Mouse (Mus musculus) gastrocnemius, postnatal 25 days (tissue): Measurements from ENCODE around the gene Tmem189. TPM values are rescaled to one million over a fixed set of nuclear protein-coding genes. Genes with fewer than 3 reads are reported as not detected.
A peak's percentile ranks its signal among the peaks of the same experiment; 100 is the strongest.

Experiments used
- DNase-seq: peaks from one replicate; pipeline ENCODE4 v3.0.0; 2022
- total RNA-seq, 2 experiments: library from RNA; stranded (reverse); gene quantifications; 1 replicate in 1 of 2; 2 replicates in 1 of 2; pipeline ENCODE4 v1.2.3; 2021

The Tmem189 gene
- total RNA-seq, 2 experiments from 2014 or later, result 13.4 to 18.9 TPM

DNA sequence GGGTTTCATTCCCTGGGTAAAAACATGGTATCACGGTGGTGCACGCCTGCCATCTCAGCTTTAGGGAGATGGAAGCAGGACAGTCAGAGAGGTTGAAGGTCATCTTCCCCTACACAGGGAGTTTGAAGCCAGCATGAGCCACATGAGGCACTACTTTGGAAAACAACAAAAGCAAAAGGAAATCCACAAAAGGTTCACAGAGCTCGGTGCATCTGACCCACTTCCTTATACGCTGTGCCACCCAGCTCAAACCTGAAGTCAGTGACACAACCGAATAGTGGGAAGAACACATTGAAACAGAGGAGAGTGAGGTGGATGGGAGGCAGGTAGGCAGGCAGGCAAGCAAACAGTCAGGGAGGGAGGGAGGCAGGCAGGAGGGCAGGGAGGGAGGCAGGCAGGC is 11.8 kb upstream of the Tmem189 start:
- no peak for DNase-seq

DNA sequence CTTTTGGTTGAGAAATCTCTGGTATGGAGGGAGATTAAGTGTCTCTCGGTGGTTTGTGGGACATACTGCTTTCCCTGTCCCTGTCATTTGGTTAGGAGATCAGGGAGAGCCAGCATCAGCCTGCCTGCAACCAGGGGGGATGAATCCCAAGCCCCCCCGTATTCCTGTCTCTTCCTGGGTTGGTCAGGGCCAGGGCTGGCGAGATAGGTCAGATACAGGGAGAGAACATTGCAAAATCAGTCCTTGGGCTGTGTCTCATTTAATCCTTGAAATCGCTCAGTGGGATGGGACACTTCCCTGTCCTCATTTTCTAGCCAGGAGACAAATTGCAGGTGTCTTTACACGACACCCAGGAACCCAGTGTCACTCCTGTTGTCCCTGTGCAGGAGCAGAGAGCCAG is 10.4 kb upstream of the Tmem189 start:
- DNase-seq, result no peak

DNA sequence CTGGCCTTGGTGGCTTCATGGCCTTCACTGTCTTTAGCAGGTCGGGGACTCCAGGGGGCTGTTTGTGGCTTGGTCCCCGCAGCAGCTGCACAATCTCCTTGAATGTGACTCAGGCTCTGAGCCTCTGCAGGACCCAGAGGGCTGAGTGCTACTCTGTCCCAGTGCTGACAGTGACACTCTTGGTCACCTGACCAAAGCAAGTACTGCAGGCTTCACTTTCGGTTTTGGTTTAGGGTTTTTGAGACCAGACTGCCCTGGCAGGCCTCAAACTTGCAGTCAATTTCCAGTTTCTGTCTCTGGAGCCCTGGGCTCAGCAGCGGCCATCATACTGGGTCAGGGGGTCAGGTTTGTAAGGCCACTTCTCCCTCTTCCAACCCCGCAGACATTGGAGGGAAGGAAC is 8.3 kb upstream of the Tmem189 start:
- peak; percentile 59 for DNase-seq

DNA sequence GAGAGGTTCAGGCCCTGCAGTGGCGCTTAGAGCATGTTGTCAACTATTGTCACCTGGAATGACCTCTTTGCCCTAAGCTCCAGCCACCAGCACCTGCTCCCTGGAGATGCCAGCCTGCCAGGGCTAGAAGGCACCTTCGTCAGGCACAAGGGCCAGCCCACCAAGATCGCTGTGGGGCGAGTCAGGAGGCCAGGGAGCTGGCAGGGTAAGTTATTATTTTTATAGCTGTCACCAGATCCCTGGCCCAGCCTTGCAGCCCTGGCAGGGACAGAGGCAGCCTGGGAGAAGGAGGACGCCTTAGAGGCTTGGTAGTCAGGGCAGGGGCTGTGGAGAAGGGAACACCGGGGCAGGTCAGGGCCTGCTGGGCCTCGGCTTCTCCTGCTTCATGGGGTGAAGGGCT is 6.5 kb upstream of the Tmem189 start:
- DNase-seq, result peak; percentile 88

DNA sequence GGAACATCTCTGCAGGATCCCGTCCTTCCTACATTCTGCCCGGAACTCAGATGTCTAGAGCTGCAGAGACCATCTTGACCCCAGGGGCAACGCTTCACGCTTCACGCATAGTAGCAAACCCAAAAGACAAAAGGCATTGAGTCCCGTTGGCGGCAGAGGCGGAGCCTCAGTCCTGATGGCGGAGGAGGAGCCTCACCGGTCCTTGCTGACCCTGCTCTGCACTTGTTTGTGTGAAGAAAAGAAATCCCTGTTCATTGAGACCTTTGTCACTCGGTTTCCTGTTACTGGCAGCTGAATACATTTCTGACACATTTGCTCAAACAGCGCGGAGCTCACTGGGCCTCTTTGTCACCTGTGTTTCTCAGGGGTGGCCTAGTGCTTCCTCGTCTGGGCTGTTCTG is 5.9 kb upstream of the Tmem189 start:
- no peak for DNase-seq

DNA sequence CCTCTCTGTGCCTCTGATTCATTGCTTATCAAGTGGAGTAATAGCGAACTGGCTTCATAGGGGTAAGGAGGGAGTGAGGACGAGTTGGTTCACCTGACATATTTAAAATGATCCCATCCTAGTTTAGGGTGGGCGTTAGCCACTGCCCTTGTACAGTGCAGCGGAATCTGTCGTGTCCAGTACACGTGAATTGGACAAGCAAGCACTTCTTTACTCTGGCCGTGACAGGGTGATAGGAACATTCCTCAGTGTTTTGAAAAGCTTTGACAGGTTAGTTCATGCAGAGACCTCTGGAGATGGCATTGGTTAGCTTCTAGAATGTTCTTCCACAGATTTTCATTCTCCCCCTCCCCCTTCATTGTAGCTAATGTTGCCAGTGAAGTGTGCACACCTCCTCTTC is 5.3 kb upstream of the Tmem189 start:
- DNase-seq, result no peak

DNA sequence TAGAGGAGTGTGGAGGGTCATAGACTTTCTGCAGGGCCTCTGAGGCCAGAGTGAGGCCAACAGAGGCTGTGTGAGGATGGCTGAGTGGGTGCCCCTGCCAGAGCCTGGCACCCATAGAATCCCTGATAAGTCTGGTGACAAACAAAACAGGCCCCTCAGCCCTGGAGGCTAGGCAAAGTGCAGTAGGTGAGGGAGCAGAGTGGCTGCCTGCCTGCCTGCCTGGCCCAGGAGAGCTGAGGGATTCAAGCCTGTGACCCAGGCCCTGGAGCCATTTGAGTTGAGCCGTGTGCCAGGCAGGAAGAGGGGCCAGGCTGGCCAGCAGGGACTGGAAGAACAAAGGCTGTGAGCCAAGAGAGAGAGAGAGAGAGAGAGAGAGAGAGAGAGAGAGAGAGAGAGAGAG is 4.6 kb upstream of the Tmem189 start:
- no peak for DNase-seq

DNA sequence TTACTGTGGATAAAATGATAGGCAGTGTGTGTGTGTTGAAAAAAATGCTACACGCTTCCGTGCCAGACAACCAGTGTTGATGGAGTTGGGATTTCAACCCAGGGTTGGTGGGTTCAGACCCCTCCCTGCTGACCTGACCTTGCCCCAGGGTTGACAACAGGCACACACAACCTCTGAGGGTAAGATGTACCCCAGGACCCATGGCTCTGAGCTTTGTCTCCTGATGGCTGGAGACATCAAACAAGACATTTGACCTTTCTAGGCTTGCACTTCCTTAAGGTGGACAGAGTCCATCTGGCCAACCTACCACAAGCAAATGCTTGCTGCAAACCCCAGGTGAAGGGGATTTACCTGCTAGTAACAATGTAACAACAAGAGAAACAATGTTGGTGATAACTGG is 3.9 kb upstream of the Tmem189 start:
- no peak for DNase-seq

DNA sequence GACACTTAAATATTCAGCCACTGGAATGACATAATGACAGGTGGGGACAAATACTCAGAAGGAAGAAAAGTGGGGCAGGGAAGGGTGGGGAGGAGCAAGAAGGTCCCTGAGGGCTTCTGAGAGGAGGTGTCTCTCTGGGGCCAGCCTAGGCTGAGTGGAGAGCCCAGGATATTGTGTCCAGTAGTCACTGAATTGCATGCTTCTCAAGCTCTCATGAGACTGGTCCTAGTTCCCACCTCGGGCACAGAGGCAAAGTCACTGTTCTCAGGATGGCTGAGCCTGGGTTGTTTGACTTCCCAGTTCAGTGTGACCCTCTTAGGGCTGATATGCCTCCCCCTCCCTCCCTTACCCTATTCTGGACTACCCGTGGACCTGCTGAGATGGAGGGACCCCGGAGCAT is 3.2 kb upstream of the Tmem189 start:
- DNase-seq, result no peak

DNA sequence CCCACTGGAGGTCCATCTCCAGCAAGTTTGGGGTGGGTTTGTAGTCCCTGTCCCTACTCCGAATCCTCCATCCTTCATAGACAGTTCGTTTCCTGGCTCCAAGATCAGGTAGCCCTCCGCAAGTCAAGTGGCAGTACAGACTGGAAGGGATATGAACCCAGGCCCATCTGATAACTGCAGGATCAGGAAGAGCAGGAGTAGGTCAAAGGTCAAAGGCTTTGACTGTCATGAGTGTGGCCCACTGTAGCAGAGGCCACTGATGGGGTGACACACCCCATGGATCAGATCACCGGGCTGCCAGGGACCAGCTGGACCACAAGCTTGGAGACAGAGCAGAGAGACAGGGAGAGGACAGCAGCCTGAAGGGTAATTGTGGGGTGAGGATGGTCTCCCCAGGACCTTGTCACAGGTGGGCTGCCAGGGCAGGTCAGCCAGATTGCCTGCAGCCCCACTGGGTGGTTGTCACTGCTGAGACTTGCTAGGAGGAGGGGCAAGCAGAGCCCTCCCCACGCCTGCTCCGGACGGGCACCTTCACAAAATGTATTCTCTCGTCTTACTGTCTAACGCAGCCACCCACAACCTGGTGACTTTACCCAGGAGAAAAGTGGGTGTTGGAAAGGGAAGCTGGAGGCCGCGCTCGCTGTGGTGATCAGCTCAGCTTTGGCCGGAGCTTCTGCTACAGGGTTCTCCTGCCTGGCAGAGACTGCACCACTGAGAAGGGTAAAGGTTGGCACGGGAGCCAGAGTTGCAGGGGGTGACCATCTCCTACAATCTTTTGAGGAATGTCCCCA is 2.4 kb upstream of the Tmem189 start:
- DNase-seq, result no peak

DNA sequence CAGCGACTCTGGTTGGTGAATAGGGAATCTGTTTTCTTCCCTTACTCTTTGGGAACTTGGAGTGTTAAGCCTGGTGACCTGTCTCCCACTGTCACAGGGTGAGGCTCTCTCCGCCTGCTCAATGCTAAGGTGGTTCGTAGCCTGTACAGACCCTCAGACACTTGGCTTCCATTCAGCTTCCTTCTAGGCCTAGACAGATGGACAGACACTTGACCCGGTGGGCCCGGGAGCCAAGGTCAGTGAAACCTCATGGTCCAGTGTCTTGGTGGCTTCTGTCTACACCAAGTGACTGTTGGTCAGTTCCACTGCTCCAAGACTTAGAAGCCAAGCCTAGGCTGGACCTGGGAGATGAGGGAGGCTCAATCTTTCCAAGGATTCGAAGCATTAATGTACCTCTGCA is 1.8 kb upstream of the Tmem189 start:
- DNase-seq, result no peak

DNA sequence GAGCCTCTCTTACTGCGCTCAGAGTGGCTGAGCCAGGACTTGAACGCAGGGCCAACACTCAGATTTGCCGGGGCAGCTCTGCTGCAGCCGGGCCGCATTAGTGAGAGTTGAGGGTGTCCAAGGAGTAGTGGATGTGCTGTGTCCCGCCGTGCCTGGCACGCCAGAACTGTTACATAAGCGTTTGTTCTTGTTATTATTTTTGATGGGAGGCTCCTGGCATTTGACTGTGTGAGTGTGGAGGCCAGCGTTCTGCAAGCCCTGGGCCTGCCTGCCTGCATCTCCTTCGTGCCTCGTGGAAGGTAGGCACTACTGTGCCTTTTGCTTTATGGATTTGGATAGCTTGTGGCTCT is 1.3 kb upstream of the Tmem189 start:
- peak; percentile 85 for DNase-seq

DNA sequence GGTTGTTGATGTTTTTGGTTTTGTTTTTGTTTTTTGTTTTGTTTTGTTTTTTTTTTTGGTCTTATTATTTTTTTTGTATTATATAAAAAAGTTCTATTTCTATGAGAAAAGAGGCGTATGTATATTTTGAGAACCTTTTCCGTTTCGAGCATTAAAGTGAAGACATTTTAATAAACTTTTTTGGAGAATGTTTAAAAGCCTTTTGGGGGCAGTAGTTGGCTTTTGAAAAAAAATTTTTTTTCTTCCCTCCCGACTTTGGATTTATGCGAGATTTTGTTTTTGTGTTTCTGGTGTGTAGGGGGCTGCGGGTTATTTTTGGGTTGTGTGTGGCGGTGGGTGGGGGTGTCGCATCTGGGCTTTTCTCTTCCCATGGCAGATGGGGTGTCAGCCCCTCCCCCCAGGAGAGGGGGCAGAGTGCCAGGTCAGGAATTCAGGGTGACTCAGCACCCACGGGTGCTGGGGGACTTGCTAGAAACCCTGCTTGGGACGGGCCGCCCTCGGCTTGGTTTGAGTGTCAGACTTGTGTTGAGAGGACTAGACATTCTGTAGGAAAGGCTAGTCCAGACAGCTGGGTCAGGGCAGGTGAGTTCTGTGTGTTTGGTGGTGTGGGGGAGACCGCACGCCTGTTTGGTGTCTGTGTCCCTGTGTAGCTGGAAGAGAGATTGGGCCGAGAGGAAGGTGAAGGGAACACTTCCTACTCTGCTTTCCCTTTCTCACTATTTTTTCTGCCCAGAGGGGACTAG is 768 bp upstream of the Tmem189 start:
- DNase-seq, result peak; percentile 79

DNA sequence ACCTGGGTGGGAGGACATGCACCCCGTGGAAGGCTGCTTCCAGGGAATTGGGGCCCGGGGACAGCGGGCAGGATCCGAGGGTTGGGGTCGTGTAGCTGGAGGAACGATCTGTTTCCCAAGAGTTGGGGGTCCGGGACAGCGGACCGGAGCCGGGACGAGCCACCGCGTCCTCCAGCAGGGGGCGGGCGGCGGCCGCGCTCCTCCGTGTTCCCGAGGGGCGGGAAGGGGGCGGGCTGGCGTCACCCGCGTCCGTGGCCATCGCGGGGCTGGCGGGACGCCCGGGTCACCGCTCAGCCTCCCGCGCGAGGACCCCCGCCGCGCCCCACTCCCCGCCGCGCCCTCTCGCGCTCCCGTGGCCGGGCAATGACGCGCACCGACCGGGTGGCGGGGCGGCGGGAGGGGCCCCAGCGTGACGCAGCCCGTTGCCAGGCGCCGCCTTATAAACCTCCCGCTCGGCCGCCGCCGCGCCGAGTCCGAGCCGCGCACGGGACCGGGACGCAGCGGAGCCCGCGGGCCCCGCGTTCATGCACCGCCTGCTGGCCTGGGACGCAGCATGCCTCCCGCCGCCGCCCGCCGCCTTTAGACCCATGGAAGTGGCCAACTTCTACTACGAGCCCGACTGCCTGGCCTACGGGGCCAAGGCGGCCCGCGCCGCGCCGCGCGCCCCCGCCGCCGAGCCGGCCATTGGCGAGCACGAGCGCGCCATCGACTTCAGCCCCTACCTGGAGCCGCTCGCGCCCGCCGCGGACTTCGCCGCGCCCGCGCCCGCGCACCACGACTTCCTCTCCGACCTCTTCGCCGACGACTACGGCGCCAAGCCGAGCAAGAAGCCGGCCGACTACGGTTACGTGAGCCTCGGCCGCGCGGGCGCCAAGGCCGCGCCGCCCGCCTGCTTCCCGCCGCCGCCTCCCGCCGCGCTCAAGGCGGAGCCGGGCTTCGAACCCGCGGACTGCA is 847 bp downstream of the Tmem189 start, which contains the start of gene Cebpb:
Gene Cebpb, plus strand, starts transcription at position 418 of the 954 bp plus-strand sequence.
- peak; percentile 90 for DNase-seq

DNA sequence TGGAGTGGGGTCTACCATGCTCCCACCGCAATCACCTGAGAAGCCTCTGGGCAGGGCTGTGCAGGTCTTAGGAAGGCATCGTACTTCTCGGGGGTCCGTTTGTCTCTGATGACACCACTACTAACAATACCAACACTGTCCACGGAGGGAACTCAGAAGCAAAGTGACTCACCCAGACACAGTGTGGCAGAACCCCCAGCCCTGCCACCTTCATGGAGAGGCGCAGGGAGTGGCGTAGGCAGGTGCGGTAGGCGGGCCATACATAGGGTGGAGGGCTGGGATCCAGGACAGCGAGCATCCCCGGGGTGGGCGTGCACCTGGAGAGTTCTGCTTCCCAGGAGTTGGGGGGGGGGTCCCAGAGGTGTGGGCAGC is 1.5 kb downstream of the Tmem189 start:
- no peak for DNase-seq

DNA sequence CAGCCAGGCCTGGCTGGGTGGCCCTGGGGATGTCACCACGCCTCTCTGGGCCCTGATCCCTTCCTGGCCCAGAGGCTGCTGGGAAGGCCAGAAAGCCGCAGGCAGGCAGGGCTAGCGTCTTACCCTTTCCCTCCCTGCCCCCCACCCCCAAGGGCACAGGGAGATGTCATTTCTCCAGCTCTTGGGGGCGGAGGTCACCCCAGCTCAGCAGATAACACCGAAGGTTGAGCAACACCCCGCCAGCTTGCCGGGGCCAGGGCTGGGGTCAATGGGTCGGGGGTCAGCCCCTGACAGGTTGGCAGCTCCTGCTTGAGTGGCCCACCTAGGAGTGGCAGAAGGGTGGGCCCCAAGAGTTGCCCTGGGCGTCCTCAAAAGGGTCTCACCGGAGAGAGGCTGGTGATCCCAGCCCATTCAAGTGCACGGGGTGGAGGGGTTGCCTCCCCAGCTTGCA is 1.9 kb downstream of the Tmem189 start:
- peak; percentile 51 for DNase-seq

DNA sequence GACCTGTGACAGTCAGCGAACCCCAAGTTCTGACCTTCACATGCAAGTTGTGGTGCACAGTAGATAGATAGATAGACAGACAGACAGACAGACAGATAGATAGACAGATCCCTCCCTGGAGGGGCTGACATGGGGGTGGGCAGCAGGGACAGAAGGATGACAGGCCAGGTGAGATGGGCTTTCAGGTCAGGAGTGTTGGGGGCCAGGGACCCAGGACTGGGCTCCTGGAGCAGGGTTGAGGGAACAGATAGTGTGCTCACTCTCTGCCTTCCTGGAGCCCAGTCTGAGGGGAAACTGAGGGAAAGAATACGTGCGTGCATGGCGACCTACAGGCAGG is 2.4 kb downstream of the Tmem189 start:
- DNase-seq, result no peak

DNA sequence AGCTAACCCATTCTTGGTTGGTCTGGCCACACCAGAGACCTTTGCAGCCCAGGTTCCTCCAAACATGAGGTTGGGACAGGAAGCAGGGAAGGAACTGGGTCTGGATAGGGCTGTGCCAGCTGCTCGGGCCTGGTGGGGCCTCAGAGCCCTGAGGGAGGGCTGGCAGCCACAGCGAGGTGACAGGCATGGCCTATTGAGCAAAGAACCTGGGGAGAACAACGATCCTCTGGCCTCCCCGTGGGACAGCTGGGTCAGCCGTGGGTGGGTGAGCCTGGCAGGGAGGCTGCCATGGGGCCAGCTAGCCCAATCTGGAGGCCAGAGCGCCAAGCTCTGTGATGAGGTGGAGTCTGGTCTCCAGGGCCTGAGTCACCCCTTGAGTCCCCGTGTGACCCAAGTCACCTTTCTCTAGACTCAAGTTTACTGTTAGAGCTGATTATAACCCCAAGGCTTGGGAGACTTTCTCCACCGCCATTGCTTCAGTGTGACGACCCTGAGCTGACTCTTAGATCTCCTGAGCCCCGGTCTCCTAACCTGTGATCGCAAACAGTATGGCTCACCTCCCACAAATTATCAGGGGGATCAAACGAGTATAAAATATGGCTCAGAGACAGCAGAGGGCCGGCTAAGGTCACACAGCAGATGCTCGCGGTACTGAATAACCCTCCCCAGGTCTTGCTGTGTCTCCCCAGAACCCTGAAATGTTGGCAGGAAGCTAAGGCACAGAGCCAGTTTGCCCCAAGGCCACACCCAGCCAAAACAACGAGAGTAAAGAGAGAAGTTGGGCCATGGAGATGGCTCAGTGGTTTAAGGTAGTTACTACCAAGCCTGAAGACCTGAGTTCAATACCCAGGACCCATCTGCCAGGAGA is 3.0 kb downstream of the Tmem189 start:
- no peak for DNase-seq

DNA sequence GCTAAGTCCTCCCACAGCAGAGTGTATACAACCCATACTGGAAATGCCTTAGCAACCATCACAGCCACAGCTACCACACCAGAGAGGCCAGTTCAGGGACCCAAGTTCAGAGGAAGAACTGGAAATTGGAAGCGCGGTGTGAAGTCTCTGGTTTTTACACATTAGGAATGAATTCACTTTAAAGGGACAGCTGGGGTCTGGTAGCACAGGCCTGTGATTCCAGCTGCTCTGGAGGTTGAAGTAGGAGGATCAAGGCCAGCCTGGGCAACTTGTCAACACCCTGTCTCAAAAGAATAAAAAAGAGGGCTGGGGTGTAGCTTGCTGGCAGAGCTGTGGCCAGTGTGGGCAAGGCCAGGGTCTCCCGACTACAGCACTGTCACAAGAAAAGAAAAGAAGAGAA is 3.8 kb downstream of the Tmem189 start:
- no peak for DNase-seq

DNA sequence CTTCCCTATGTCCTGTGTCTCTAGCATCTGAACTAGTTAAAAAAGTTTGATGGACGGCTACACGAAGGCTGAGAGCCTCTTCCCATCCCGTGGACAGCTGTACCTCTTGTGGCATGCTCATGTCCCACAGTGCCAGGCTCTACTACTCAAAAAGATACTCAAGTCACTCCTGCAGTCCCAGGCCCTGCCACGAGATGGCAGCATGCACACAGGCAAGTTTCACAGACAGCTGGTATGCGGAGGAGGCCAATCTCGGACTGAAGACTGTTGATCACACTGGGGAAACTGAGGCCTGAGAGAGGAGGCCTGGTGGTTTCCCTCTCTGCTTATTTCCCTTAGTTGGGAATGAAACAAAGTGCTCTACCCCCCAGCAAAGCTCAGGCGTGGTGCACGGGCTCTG is 4.5 kb downstream of the Tmem189 start:
- DNase-seq, result peak; percentile 83

DNA sequence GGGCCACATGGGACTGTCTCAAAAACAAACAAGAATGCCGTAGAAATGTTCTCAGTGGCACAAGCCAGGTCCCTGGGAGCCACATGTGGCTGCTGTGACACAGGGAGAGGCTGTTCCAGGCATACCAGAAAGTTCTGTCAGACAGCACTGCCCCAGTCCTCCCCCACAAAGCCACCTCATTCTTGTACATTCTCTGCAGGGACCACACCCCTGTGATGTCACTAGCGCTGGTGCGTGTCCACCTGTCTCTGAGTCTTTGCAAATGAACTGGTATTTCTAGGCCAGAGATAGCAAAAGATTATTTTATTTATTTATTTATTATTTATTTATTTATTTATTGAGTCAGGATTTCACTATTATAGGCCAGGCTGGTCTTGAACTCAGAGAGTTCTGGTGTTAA is 5.9 kb downstream of the Tmem189 start:
- DNase-seq, result no peak

DNA sequence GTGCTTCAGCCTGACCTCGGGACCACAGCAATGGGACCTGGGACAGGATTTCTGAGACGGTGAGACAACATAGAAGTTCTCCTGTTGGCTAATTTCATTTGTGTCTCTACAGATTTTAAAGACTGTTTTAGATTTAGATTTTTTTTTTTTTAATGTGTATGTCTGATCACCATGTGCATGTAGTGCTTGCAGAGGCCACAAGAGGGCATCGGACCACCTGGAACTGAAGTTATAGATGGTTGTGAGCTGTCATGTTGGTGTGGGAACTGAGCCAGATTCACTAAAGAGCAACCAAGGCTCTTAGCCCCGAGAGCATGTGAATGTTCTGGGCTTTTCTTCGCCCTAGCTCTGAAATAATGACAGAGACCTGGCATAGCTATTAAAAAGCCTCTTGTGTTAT is 9.0 kb downstream of the Tmem189 start:
- no peak for DNase-seq
